Mouse (Mus musculus): Measurements from ENCODE around the gene Panx3. TPM values are rescaled to one million over a fixed set of nuclear protein-coding genes. Genes with fewer than 3 reads are reported as not detected.

The Panx3 gene
- polyA plus RNA-seq, 1 experiment from 2014 or later: not detected

- no peak overlapping the region for H3K27ac ChIP-seq
- H3K36me3 ChIP-seq (ENCODE audit: inconsistent target): peaks cover 35% of the 10 kb centered on the region
- 22% methylated on average over 8 of the region's 8 CpGs for WGBS (ENCODE audit: missing documents)
- H3K4me3 ChIP-seq (ENCODE audit: inconsistent target): peak overlapping the region; percentile 87
- H3K79me2 ChIP-seq (ENCODE audit: inconsistent target): peaks cover 10% of the 10 kb centered on the region; the same call in 1 of the 2 replicates
Observed at GRCm38 (mm10) chr9:37655961-37656360, 13.1 kb downstream of the Panx3 start.

GRCm38 (mm10) chr9:37653836-37654235 lies 15.2 kb downstream of the Panx3 start:
- H3K79me2 ChIP-seq (ENCODE audit: inconsistent target): peaks cover 10% of the 10 kb centered on the region; the same call in 1 of the 2 replicates
- no peak overlapping the region for H3K27ac ChIP-seq
- WGBS (ENCODE audit: missing documents): 97% methylated on average over 5 of the region's 5 CpGs
- H3K4me3 ChIP-seq (ENCODE audit: inconsistent target): no peak overlapping the region
- peaks cover 56% of the 10 kb centered on the region for H3K36me3 ChIP-seq (ENCODE audit: inconsistent target)

GRCm38 (mm10) chr9:37650639-37651038 lies 18.4 kb downstream of the Panx3 start:
- 97% methylated on average over 5 of the region's 5 CpGs for WGBS (ENCODE audit: missing documents)
- Histone ChIP-seq H3K79me2 (ENCODE audit: inconsistent target) (no peaks in the 10 kb centered on the region), H3K36me3 (ENCODE audit: inconsistent target) (peaks cover 76% of the 10 kb centered on the region), H3K4me3 (ENCODE audit: inconsistent target) (no peak overlapping the region), H3K27ac (no peak overlapping the region)

- peaks cover 51% of the 10 kb centered on the region for H3K36me3 ChIP-seq (ENCODE audit: inconsistent target)
- H3K4me3 ChIP-seq (ENCODE audit: inconsistent target): no peak overlapping the region
- H3K79me2 ChIP-seq (ENCODE audit: inconsistent target): no peaks in the 10 kb centered on the region
- 95% methylated on average over 3 of the region's 3 CpGs for WGBS (ENCODE audit: missing documents)
- no peak overlapping the region for H3K27ac ChIP-seq
Observed at GRCm38 (mm10) chr9:37646246-37646645, 22.8 kb downstream of the Panx3 start.

- no peak overlapping the region for H3K27ac ChIP-seq
- 96% methylated on average over 3 of the region's 3 CpGs for WGBS (ENCODE audit: missing documents)
- H3K79me2 ChIP-seq (ENCODE audit: inconsistent target): no peaks in the 10 kb centered on the region
- H3K36me3 ChIP-seq (ENCODE audit: inconsistent target): peaks cover 10% of the 10 kb centered on the region; the same call in 1 of the 2 replicates
- no peak overlapping the region for H3K4me3 ChIP-seq (ENCODE audit: inconsistent target)
Observed at GRCm38 (mm10) chr9:37638721-37639120, 30.3 kb downstream of the Panx3 start.

- WGBS (ENCODE audit: missing documents): 45% methylated on average over 6 of the region's 6 CpGs
- H3K4me3 ChIP-seq (ENCODE audit: inconsistent target): no peak overlapping the region
- no peaks in the 10 kb centered on the region for H3K79me2 ChIP-seq (ENCODE audit: inconsistent target)
- peaks cover 16% of the 10 kb centered on the region for H3K36me3 ChIP-seq (ENCODE audit: inconsistent target)
- H3K27ac ChIP-seq: no peak overlapping the region
Observed at GRCm38 (mm10) chr9:37636800-37637542, 32.1 kb downstream of the Panx3 start.

GRCm38 (mm10) chr9:37636335-37636734 lies 32.7 kb downstream of the Panx3 start:
- 29% methylated on average over 6 of the region's 7 CpGs for WGBS (ENCODE audit: missing documents)
- Histone ChIP-seq H3K4me3 (ENCODE audit: inconsistent target) (no peak overlapping the region), H3K36me3 (ENCODE audit: inconsistent target) (peaks cover 15% of the 10 kb centered on the region), H3K79me2 (ENCODE audit: inconsistent target) (no peaks in the 10 kb centered on the region), H3K27ac (no peak overlapping the region)

GRCm38 (mm10) chr9:37634269-37634668 lies 34.8 kb downstream of the Panx3 start:
- Histone ChIP-seq H3K27ac (no peak overlapping the region), H3K4me3 (ENCODE audit: inconsistent target) (no peak overlapping the region), H3K79me2 (ENCODE audit: inconsistent target) (no peaks in the 10 kb centered on the region), H3K36me3 (ENCODE audit: inconsistent target) (peaks cover 15% of the 10 kb centered on the region)
- 95% methylated on average over 3 of the region's 3 CpGs for WGBS (ENCODE audit: missing documents)

- no peak overlapping the region for H3K4me3 ChIP-seq (ENCODE audit: inconsistent target)
Observed at GRCm38 (mm10) chr9:37632305-37632704, 36.7 kb downstream of the Panx3 start.

GRCm38 (mm10) chr9:37629941-37630340 lies 39.1 kb downstream of the Panx3 start:
- peaks cover 15% of the 10 kb centered on the region for H3K36me3 ChIP-seq (ENCODE audit: inconsistent target)
- WGBS (ENCODE audit: missing documents): 64% methylated on average over 2 of the region's 2 CpGs
- no peak overlapping the region for H3K4me3 ChIP-seq (ENCODE audit: inconsistent target)
- no peak overlapping the region for H3K27ac ChIP-seq
- no peaks in the 10 kb centered on the region for H3K79me2 ChIP-seq (ENCODE audit: inconsistent target)

More at GRCm38 (mm10) chr9:37632305-37632704, 36.7 kb downstream of the Panx3 start:
- 91% methylated on average over 2 of the region's 2 CpGs for WGBS (ENCODE audit: missing documents)
- Histone ChIP-seq H3K79me2 (ENCODE audit: inconsistent target) (no peaks in the 10 kb centered on the region), H3K36me3 (ENCODE audit: inconsistent target) (peaks cover 15% of the 10 kb centered on the region), H3K27ac (no peak overlapping the region)

GRCm38 (mm10) chr9:37628581-37628980 lies 40.5 kb downstream of the Panx3 start:
- peaks cover 10% of the 10 kb centered on the region for H3K36me3 ChIP-seq (ENCODE audit: inconsistent target)
- H3K27ac ChIP-seq: no peak overlapping the region
- 100% methylated on average over 4 of the region's 4 CpGs for WGBS (ENCODE audit: missing documents)
- no peaks in the 10 kb centered on the region for H3K79me2 ChIP-seq (ENCODE audit: inconsistent target)
- H3K4me3 ChIP-seq (ENCODE audit: inconsistent target): no peak overlapping the region

- Histone ChIP-seq H3K36me3 (ENCODE audit: inconsistent target) (peaks cover 5% of the 10 kb centered on the region; the same call in 1 of the 2 replicates), H3K4me3 (ENCODE audit: inconsistent target) (no peak overlapping the region), H3K27ac (no peak overlapping the region), H3K79me2 (ENCODE audit: inconsistent target) (no peaks in the 10 kb centered on the region)
- 89% methylated on average over 1 of the region's 1 CpGs for WGBS (ENCODE audit: missing documents)
Observed at GRCm38 (mm10) chr9:37627263-37627662, 41.8 kb downstream of the Panx3 start.

GRCm38 (mm10) chr9:37626103-37626567 lies 42.9 kb downstream of the Panx3 start:
- H3K79me2 ChIP-seq (ENCODE audit: inconsistent target): no peaks in the 10 kb centered on the region
- WGBS (ENCODE audit: missing documents): 91% methylated on average over 3 of the region's 3 CpGs
- no peak overlapping the region for H3K27ac ChIP-seq
- H3K36me3 ChIP-seq (ENCODE audit: inconsistent target): peaks cover 5% of the 10 kb centered on the region; the same call in 1 of the 2 replicates
- H3K4me3 ChIP-seq (ENCODE audit: inconsistent target): no peak overlapping the region

- Histone ChIP-seq H3K36me3 (ENCODE audit: inconsistent target) (peaks cover 5% of the 10 kb centered on the region; the same call in 1 of the 2 replicates), H3K27ac (no peak overlapping the region), H3K79me2 (ENCODE audit: inconsistent target) (no peaks in the 10 kb centered on the region), H3K4me3 (ENCODE audit: inconsistent target) (no peak overlapping the region)
- WGBS (ENCODE audit: missing documents): 96% methylated on average over 7 of the region's 7 CpGs
Observed at GRCm38 (mm10) chr9:37625641-37626040, 43.4 kb downstream of the Panx3 start.

GRCm38 (mm10) chr9:37625129-37625528 lies 43.9 kb downstream of the Panx3 start:
- 100% methylated on average over 2 of the region's 3 CpGs for WGBS (ENCODE audit: missing documents)
- Histone ChIP-seq H3K27ac (no peak overlapping the region), H3K36me3 (ENCODE audit: inconsistent target) (peaks cover 5% of the 10 kb centered on the region; the same call in 1 of the 2 replicates), H3K79me2 (ENCODE audit: inconsistent target) (no peaks in the 10 kb centered on the region), H3K4me3 (ENCODE audit: inconsistent target) (no peak overlapping the region)

Data from macrophage (primary cell).